Mouse (Mus musculus) lung, adult 2 months (tissue): ENCODE measurements around the gene Pgap2.

ENCODE experiments used
- CTCF ChIP-seq: fragments of 200-500 bp; IDR thresholded peaks from 2 replicates; pipeline ENCODE4 v1.5.1; 2011; ENCODE audit warnings: mild to moderate bottlenecking, low read length, control low read depth; ENCODE audit not compliant: insufficient read depth
- POLR2A ChIP-seq: fragments of 200-500 bp; IDR thresholded peaks from 2 replicates; pipeline ENCODE4 v1.6.1; 2011; ENCODE audit warnings: low read depth, mild to moderate bottlenecking, control low read depth, low read length, borderline replicate concordance; ENCODE audit errors: extremely low read depth

- TF ChIP-seq POLR2A (no peak), CTCF (no peak)
Observed at GRCm38 (mm10) chr7:102266401-102267042, 56.5 kb downstream of the Pgap2 start.
